Mouse (Mus musculus) neural tube, embryonic 15.5 days (tissue): ENCODE results near the gene Stac2. TPM values are rescaled to one million over a fixed set of nuclear protein-coding genes. Genes with fewer than 3 reads are reported as not detected.
A peak's percentile ranks its signal among the peaks of the same experiment; 100 is the strongest.

Source experiments
- ATAC-seq: fragments of 200-750 bp; cut with Nextera tagmentation; 2 replicates; pipeline ENCODE4 v1.8.0; 2017; ENCODE audit warnings: mild to moderate bottlenecking, moderate TSS enrichment, moderate library complexity; ENCODE audit not compliant: low FRiP score
- H3K27ac ChIP-seq: fragments of 300-500 bp; sonication (generic); replicated peaks from 2 replicates; pipeline ENCODE4 v1.5.1; 2015; ENCODE audit warnings: mild to moderate bottlenecking, inconsistent platforms
- H3K27me3 ChIP-seq: fragments of 300-500 bp; sonication (generic); replicated peaks from 2 replicates; pipeline ENCODE4 v1.6.1; 2015; ENCODE audit warnings: inconsistent platforms
- H3K36me3 ChIP-seq: fragments of 300-500 bp; sonication (generic); 2 replicates; pipeline ENCODE4 v1.6.1; 2015; ENCODE audit warnings: inconsistent platforms
- H3K4me1 ChIP-seq: fragments of 300-500 bp; sonication (generic); 2 replicates; pipeline ENCODE4 v1.6.1; 2015; ENCODE audit warnings: inconsistent platforms
- H3K4me2 ChIP-seq: fragments of 300-500 bp; sonication (generic); 2 replicates; pipeline ENCODE4 v1.6.1; 2015; ENCODE audit warnings: inconsistent platforms, mild to moderate bottlenecking, moderate library complexity
- H3K4me3 ChIP-seq: fragments of 300-500 bp; sonication (generic); replicated peaks from 2 replicates; pipeline ENCODE4 v1.5.1; 2015; ENCODE audit warnings: mild to moderate bottlenecking, inconsistent platforms
- H3K9ac ChIP-seq: fragments of 300-500 bp; sonication (generic); replicated peaks from 2 replicates; pipeline ENCODE4 v1.6.1; 2015; ENCODE audit warnings: mild to moderate bottlenecking, inconsistent platforms
- H3K9me3 ChIP-seq: fragments of 300-500 bp; sonication (generic); replicated peaks from 2 replicates; pipeline ENCODE4 v1.6.1; 2016; ENCODE audit warnings: inconsistent platforms
- WGBS: fragments of 180-500 bp; shearing (Covaris S2); methylation state at CpG from one replicate; pipeline ENCODE4 v1.1.7; 2015; ENCODE audit warnings: mixed read lengths; 5-methylcytosine and 5-hydroxymethylcytosine counted together
- polyA plus RNA-seq: library from polyadenylated mRNA; unstranded; fragments of >200 nt; fragmentation: Nextera tagmentation; extraction: Ambion mirVana; gene quantifications from 2 replicates; pipeline ENCODE4 v1.2.1, GENCODE M21; 2015

Gene Stac2
- polyA plus RNA-seq: 15.8 and 18.2 TPM in 2 replicates

DNA sequence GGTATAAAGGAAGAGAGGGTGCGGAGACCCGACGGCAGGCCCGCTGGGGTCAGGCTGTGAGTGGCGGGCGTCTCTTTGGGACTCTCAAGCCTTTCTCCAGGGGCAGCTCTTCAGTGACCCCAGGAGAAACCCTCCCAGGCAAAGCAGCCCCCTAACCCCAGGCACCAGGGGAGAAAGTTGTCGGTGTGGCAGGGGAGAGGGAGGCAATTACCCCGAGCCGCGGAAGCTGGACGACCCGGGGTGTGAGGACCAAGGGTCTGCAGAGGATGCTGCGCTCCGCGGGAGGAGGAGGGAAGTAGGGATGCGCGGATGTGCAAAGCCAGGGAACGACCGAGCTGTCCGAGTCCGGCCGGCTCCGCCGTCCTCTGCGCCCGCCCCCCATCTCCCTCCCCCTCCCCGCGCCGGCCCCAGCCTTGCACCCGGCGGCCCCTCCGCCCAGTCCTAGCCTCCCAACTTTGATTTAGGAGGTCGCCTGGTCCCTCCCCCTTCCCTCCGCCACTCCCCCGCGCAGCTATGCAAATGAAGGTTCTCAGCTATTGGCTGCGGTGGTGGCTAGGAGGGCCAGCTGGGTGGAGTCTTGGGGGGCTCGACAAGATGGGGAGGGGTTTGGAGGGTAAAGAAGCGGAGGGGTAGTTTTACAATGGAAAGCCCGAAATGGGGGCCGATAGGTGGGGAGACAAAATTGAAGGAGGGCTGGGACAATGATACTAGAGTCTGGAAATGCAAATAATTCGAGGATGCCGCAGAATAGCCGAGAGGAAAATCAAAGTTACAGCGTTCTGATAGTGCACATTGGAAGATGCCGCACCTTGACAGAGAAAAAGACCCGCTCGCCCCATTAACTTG is at the start of gene Stac2:
TSS of gene Stac2 (minus strand) at position 474 of the 846 bp plus-strand sequence.
- no peaks in the 10 kb centered on the region for H3K9me3 ChIP-seq
- ATAC-seq: peak; percentile 93

DNA sequence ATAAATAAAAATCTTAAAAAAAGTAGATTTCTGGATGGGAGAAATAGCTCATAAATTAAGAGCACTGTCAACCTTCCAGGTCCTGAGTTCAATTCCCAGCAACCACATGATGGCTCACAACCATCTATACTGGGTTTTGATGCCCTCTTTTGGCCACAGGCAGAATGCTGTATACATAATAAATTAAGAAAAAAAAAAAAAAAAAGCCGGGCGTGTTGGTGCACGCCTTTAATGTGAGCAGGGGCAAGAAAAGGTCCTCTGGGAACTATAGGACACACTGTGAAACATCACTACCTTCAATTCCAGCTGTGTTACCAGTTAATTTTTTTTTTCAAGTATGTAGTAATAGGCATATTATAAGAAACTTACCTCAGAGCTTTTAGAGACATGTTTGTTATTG is 48.1 kb upstream of the Stac2 start:
- Histone ChIP-seq H3K27ac (no peak overlapping the region), H3K27me3 (no peaks in the 10 kb centered on the region), H3K9ac (no peak overlapping the region), H3K4me2 (no peak overlapping the region), H3K36me3 (peaks cover 76% of the 10 kb centered on the region), H3K4me3 (no peak overlapping the region), H3K4me1 (no peaks in the 10 kb centered on the region), H3K9me3 (no peaks in the 10 kb centered on the region)
- 93% methylated on average over 3 of the region's 3 CpGs for WGBS
- no peak for ATAC-seq

More for the DNA sequence above, at the start of gene Stac2:
- Histone ChIP-seq H3K36me3 (no peaks in the 10 kb centered on the region), H3K27ac (peak within 1 kb of the TSS; percentile 73), H3K9ac (peak within 1 kb of the TSS; percentile 68), H3K4me3 (peak within 1 kb of the TSS; percentile 61), H3K4me2 (peak within 1 kb of the TSS; percentile 74), H3K27me3 (peaks cover 22% of the 10 kb centered on the region), H3K4me1 (peaks cover 39% of the 10 kb centered on the region)
- WGBS: under 1% methylated on average over 47 of the region's 48 CpGs

DNA sequence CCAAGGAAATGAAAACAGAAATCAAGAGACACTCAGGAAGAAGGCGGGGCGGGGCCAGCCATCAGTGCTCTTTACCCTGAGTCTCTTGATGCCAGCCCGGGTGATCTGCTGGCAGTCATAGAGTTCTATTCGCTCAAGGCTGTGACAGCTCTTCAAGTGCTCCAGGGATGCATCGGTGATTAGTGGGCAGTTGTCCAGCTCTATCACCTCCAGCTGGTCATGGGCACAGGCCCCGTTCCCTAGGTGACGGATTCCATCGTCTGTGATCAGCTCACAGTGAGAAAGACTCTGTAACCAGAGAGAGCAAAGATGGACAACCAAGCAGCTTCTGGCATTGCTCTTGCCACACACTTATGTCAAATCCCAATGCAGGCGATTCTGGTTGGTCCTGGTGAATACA is 37.3 kb upstream of the Stac2 start:
- Histone ChIP-seq H3K4me3 (no peak overlapping the region), H3K4me2 (no peak overlapping the region), H3K9ac (no peak overlapping the region), H3K36me3 (peaks cover 64% of the 10 kb centered on the region), H3K4me1 (no peaks in the 10 kb centered on the region), H3K27ac (no peak overlapping the region), H3K27me3 (no peaks in the 10 kb centered on the region), H3K9me3 (no peaks in the 10 kb centered on the region)
- WGBS: 84% methylated on average over 9 of the region's 9 CpGs
- ATAC-seq: no peak

DNA sequence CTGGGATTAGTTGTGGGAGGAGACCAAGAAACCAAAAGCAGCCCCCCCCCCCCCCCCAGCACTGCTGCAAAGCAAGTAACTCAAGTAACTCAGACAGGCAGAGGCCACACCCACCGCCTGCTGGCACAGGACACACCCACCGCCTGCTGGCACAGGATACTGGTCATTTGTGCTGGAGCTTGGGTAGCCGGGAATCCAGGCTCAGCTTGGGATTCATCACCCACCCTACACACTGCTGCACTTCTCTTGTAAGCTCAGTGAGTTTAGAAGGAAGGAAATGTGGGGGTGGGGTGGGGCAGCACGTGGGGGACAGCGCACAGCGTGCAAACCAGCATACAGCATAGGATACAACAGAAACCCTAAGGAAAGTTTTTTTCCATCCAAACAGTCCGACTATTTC is 35.0 kb upstream of the Stac2 start:
- H3K36me3 ChIP-seq: peaks cover 55% of the 10 kb centered on the region
- no peak overlapping the region for H3K27ac ChIP-seq
- ATAC-seq: no peak
- no peaks in the 10 kb centered on the region for H3K4me1 ChIP-seq
- no peak overlapping the region for H3K4me2 ChIP-seq
- no peaks in the 10 kb centered on the region for H3K27me3 ChIP-seq
- no peaks in the 10 kb centered on the region for H3K9me3 ChIP-seq
- H3K4me3 ChIP-seq: no peak overlapping the region
- H3K9ac ChIP-seq: no peak overlapping the region
- 52% methylated on average over 7 of the region's 7 CpGs for WGBS

DNA sequence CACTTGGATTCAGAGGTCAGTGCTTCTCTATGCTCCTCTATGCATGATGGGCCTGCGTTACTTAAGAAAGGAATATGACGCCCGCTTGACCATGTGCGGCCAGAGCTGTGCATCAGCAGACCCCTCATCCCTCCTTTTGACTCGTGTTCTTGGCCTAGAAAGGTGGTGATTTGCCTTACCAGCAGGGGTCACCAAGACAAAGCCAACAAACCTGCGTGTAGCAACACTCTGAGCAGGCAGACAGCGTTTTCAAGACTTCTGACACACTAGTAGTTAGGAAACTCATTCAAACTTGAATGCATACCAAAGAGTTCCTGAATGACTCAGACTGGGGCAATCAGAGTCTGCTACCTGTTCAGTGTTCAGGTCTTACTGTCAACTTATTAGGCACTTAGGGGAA is 33.3 kb upstream of the Stac2 start:
- H3K36me3 ChIP-seq: peaks cover 39% of the 10 kb centered on the region
- H3K9ac ChIP-seq: no peak overlapping the region
- H3K27ac ChIP-seq: no peak overlapping the region
- H3K9me3 ChIP-seq: no peaks in the 10 kb centered on the region
- H3K4me3 ChIP-seq: no peak overlapping the region
- H3K27me3 ChIP-seq: no peaks in the 10 kb centered on the region
- ATAC-seq: no peak
- no peaks in the 10 kb centered on the region for H3K4me1 ChIP-seq
- WGBS: 70% methylated on average over 7 of the region's 7 CpGs
- H3K4me2 ChIP-seq: no peak overlapping the region

DNA sequence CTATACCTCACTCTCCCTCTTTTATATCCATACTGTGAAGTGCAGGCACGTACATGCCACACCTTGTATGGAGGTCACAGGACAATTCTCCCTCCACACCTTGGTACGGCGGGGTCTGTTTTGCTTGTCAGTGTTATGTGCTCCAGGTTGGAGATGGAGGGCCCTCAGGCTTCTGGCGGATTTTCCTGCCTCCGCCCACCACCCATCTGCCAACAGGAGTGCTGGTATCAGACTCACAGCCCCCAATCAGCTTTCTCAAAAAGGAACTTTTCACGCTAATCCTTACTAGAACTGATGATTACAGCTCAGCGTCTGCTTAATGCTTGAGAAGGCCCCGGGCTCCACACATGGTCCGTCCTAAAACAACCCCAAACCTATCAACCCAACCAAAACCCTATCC is 32.9 kb upstream of the Stac2 start:
- no peaks in the 10 kb centered on the region for H3K9me3 ChIP-seq
- H3K4me1 ChIP-seq: no peaks in the 10 kb centered on the region
- no peak for ATAC-seq
- no peak overlapping the region for H3K9ac ChIP-seq
- peaks cover 35% of the 10 kb centered on the region for H3K36me3 ChIP-seq
- no peaks in the 10 kb centered on the region for H3K27me3 ChIP-seq
- H3K27ac ChIP-seq: no peak overlapping the region
- no peak overlapping the region for H3K4me3 ChIP-seq
- no peak overlapping the region for H3K4me2 ChIP-seq
- 96% methylated on average over 9 of the region's 9 CpGs for WGBS

DNA sequence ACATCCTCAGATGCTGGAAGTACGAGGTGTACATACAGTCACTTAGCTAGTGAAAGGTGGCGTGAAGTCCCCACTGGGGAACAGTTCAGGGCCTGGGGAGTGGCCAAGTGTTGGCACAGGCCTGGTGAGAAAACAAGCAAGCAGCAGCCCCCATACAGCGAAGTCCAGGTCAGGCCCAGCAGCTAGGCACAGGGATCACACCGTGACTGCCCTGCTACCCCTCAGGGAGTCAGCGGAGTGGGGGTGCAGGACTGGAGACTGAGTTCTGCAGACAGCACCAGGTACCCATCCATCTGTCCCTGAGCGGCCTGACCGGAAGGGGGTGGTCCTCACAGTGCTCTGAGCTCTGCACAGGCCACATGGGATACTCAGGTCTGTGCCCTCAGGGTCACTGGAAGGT is 29.5 kb upstream of the Stac2 start:
- ATAC-seq: no peak
- H3K4me1 ChIP-seq: no peaks in the 10 kb centered on the region
- H3K4me2 ChIP-seq: no peak overlapping the region
- no peaks in the 10 kb centered on the region for H3K27me3 ChIP-seq
- no peak overlapping the region for H3K27ac ChIP-seq
- no peak overlapping the region for H3K9ac ChIP-seq
- H3K4me3 ChIP-seq: no peak overlapping the region
- 0 out of 2 replicates have a peak, but pooled peaks cover 10% of the 10 kb centered on the region for H3K36me3 ChIP-seq
- no peaks in the 10 kb centered on the region for H3K9me3 ChIP-seq
- 89% methylated on average over 7 of the region's 7 CpGs for WGBS

DNA sequence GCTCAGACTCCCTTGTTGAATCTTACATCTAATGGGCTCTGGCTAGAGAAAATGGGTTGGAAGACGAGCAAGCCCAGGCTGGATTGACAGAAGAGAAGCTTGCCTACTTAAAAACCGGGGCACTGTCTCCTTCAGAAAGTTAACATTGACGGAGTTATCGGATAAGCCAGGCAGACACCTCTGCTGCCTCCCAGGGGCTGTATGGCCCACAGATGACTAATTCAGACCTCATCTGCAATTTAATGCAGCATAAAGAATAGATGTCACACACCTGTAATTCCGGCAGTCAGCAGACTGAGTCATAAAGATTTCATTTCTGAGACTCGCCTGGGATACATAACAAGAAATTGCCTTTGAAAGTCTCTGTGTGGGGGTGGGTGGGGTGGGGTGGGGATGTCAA is 27.2 kb upstream of the Stac2 start:
- Histone ChIP-seq H3K4me3 (no peak overlapping the region), H3K9ac (no peak overlapping the region), H3K27ac (no peak overlapping the region), H3K4me2 (no peak overlapping the region), H3K36me3 (no peaks in the 10 kb centered on the region), H3K9me3 (no peaks in the 10 kb centered on the region), H3K4me1 (no peaks in the 10 kb centered on the region), H3K27me3 (no peaks in the 10 kb centered on the region)
- no peak for ATAC-seq
- WGBS: 63% methylated on average over 6 of the region's 6 CpGs

DNA sequence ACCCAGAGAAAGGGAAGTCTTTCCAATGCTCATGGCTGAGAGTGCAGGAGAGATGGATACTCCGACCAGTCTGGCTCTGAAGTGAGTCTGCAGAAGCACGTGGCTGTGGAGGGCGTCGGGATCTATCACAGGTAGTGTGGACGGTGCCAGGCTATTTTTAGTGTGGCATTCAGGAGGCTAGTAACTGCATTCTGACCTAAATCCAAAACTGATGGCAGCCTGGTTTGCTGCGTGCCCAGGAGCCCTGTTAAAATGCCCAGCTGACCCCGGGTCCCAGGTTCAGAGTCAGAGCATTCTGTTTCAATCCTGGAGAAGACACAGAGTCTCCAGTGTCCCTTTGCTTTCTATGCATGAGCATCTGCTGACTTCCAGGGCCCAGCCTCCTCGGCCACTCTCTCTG is 23.8 kb upstream of the Stac2 start:
- H3K36me3 ChIP-seq: no peaks in the 10 kb centered on the region

DNA sequence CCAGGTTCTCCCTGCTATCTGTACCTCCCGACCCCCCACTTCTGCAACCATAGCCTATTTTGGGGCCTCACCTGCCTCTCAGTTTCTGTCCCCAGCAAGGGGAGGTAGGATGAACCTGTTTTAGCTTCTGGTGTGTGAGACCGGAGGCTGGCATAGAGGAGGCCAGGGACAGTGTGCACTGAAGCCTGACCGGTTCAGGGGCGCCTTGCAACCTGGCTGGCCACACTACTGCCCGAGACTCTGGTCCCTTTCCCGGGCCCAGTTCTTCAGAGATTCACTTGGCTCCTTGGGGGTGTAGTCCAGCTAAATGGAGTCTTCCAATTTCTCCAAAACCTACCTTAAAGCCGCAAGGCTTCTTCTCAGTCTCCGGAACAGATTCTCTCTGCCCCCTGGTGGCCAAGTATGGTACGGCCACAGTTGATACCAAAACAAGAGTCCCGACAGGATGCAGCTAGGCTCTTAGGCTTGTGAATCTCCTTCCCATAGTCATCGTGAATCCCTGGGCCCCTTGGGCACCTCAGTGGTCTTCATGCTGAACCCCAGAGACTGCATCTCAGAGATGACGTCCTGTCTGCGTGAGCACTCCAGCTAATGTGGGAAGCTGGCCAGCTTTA is 22.0 kb upstream of the Stac2 start:
- H3K27me3 ChIP-seq: no peaks in the 10 kb centered on the region
- H3K9me3 ChIP-seq: no peaks in the 10 kb centered on the region
- H3K4me2 ChIP-seq: peak overlapping the region; percentile 36
- H3K27ac ChIP-seq: no peak overlapping the region
- peak overlapping the region; percentile 28 for H3K9ac ChIP-seq
- peaks cover 3% of the 10 kb centered on the region; the same call in 1 of the 2 replicates for H3K4me1 ChIP-seq
- no peak overlapping the region for H3K4me3 ChIP-seq
- ATAC-seq: peak; percentile 41; the same call in 1 of the 2 replicates
- H3K36me3 ChIP-seq: no peaks in the 10 kb centered on the region
- WGBS: 18% methylated on average over 13 of the region's 13 CpGs

More for the DNA sequence above, 23.8 kb upstream of the Stac2 start:
- 83% methylated on average over 8 of the region's 8 CpGs for WGBS
- Histone ChIP-seq H3K4me1 (peaks cover 3% of the 10 kb centered on the region; the same call in 1 of the 2 replicates), H3K27ac (no peak overlapping the region), H3K27me3 (no peaks in the 10 kb centered on the region), H3K9me3 (no peaks in the 10 kb centered on the region), H3K4me2 (no peak overlapping the region), H3K9ac (no peak overlapping the region), H3K4me3 (no peak overlapping the region)
- no peak for ATAC-seq

DNA sequence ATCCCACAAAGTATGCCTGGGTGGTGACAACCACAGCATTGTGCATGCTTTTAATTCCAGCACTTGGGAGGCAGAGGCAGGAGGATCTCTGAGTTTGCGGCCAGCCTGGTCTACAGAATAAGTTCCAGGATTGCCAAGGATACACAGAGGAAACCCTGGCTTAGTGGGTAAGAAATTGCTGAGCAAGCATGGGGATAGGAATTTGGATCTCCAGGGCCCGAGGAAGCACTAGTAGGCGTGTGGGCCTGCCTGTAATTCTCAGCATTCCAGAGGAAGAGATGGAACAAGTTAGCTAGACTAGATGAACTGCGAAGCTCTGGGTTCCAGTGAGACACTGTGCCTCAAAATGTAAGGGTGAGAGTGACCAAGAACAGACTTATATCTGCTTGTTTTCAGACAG is 20.2 kb upstream of the Stac2 start:
- ATAC-seq: no peak
- Histone ChIP-seq H3K9ac (no peak overlapping the region), H3K4me3 (no peak overlapping the region), H3K27ac (no peak overlapping the region), H3K9me3 (no peaks in the 10 kb centered on the region), H3K27me3 (no peaks in the 10 kb centered on the region), H3K36me3 (no peaks in the 10 kb centered on the region), H3K4me2 (no peak overlapping the region), H3K4me1 (peaks cover 3% of the 10 kb centered on the region; the same call in 1 of the 2 replicates)
- 95% methylated on average over 4 of the region's 4 CpGs for WGBS

DNA sequence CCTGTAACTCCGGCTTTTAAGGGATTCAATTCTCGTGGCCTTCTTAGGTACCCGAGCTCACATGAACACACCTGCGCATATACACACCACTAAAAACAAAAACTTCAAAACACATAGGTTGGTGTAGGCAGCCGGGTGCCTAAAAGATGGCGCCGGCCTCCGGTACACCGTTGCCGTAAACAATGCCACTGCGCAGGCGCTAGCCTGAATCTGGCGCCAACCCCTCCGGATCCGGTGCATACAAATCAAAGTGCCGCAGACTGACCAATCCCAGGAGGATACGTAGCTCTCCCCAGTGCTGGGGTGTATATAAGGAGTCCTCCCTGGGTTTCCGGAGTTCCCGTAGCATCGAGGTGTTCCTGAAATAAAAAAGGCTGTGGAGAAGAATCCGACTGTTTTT is 14.0 kb upstream of the Stac2 start:
- no peak for ATAC-seq
- 95% methylated on average over 21 of the region's 21 CpGs for whole genome bisulfite sequencing
- Histone ChIP-seq H3K4me1 (no peaks in the 10 kb centered on the region), H3K4me2 (no peak overlapping the region), H3K27me3 (no peaks in the 10 kb centered on the region), H3K9ac (no peak overlapping the region), H3K36me3 (no peaks in the 10 kb centered on the region), H3K27ac (no peak overlapping the region), H3K4me3 (no peak overlapping the region), H3K9me3 (0 out of 2 replicates have a peak, but pooled peaks cover 2% of the 10 kb centered on the region)
